Mouse (Mus musculus) 416B (cell line): Measurements from ENCODE around the gene Hist1h4c.

Source experiments
- DNase-seq: peaks from one replicate; pipeline ENCODE4 v3.0.0; 2011; ENCODE audit warnings: low read depth

Hist1h4c gene

DNA sequence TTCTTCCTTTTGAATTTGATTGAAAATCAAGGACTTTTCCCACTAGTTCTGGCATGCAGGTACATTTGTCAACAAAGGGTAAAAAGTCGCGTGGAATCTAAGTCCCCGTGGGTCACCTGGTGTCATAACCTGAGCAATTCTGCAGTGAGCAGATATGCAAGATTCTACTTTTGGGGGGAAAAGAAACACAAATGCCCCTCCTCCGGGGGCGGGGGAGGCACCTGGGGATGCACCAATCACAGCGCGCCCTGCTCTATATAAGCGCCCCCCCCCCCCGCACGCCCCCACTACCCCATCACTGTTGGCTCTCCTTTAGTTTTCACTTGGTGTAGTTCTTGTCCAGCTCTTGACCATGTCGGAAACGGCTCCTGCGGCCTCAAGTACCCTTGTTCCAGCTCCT, 2.7 kb downstream of the Hist1h4c start, which contains the start of gene Hist1h1t:
Gene Hist1h1t (plus strand): TSS at position 301 of the 400 bp plus-strand sequence.
- no peak for DNase-seq

- DNase-seq, result no peak
Observed at GRCm38 (mm10) chr13:23694956-23695355, 3.3 kb downstream of the Hist1h4c start.

DNA sequence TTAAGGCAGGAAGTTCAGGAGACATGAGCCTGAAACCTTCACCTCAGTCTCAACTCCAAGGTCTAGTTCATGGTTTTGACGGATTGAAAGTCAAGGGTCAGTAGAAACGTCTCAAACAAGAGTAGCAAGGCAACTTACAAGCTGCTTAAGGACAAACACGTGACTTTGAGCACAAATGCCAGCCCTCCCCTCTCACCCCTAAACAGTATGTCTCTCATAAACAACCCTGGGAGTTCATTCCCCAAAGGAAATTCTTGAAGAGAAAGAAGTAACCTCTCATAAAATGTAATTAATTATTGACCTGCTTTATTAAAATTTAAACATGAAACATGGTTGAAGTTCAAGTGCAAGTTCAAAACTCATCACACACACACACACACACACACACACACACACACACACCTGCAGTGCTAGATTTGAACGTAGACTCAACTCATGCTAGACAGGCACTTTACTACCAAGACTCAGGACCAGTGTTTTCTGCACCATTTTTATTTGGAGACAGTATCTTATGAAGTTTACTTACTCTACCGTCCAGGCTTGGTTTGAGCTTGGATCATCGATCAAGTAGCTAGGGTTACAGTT, 4.3 kb downstream of the Hist1h4c start:
- no peak for DNase-seq

DNA sequence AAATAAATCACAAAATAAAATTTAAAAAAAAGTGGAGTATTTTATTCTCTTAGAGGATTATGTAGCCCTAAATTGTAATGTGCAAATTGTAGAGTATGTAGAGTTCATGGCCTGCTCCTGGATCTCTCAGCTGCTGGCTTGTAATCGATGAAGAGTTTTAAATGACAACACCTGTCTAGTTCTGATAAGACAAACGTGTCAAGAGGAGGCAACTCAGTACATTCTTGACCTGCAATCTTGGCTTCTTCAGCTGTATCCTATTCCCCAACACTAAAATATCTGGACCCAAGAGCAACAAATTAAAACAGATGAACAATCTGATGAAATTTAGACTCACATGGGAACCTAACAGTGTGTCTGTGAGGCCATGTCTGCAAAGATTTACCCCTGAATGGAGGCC, 8.8 kb downstream of the Hist1h4c start:
- DNase-seq, result no peak

GRCm38 (mm10) chr13:23688956-23689355, 9.3 kb downstream of the Hist1h4c start:
- DNase-seq, result no peak

DNA sequence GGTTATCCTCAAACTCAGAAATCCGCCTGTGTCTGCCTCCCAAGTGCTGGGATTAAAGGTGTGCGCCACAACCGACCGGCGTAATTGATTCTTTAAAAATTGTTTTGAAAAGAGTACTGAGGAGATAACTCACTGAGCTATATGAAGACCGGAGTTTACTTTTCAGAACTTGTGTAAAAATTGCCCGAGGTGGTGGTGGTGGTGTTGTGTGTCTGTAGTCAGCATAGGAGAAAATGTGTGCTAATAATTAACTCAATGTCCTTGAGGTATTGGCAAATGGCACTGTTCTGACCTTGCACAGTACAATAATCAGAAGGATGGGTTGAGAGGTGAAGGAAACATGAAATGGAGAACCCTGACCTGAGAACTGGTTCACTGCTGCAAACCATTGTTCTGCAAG, 10.3 kb downstream of the Hist1h4c start:
- DNase-seq, result no peak

DNA sequence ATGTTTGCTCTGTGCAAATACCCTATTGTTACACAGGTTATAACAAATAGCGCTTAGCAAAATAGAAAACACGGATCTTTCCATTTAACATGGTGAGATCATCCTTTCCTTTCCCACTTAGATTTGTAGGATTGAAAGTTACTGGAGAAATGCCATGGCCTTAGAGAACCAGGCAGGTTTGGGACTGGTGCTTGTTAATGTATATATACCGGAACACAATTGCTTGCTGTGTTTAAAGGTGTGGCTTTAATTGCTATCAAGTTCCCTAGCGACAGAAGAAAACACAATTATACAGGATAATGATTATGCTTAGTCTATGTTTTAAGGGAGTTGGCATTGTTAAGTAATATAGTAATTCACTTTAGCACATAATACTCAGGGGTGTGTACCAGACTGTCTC, 11.1 kb downstream of the Hist1h4c start:
- DNase-seq, result no peak

GRCm38 (mm10) chr13:23685966-23686365, 12.3 kb downstream of the Hist1h4c start:
- DNase-seq, result peak; percentile 61

- peak; percentile 85 for DNase-seq
Observed at GRCm38 (mm10) chr13:23685121-23685861, 13.0 kb downstream of the Hist1h4c start.

- DNase-seq, result peak; percentile 97
Observed at GRCm38 (mm10) chr13:23684295-23684945, 13.8 kb downstream of the Hist1h4c start.

- DNase-seq, result peak; percentile 100
Observed at GRCm38 (mm10) chr13:23683755-23684281, 14.4 kb downstream of the Hist1h4c start, which contains the start of the genes Hist1h2ac and Hist1h2bc. Gene Hist1h2ac (minus strand): TSS chr13:23683948. Gene Hist1h2bc (plus strand): TSS chr13:23684199.

GRCm38 (mm10) chr13:23682947-23683754, 15.1 kb downstream of the Hist1h4c start:
- peak; percentile 79 for DNase-seq

DNA sequence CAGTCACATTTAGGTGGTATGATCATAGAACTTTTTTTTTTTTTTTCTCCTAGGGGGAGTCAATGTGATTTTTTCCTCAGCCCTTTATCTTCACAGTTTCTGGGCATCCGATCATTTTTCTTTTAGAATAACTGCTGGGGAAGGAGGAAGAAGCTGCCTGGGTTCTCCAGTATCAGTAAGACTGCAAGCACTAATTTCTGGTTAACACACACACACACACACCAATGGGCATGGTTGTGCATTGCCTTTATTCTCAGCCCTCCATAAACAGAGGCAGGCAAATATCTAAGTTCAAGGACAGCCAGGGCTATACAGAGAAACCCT, 15.7 kb downstream of the Hist1h4c start:
- no peak for DNase-seq

- DNase-seq, result peak; percentile 57
Observed at GRCm38 (mm10) chr13:23681990-23682582, 16.2 kb downstream of the Hist1h4c start.

GRCm38 (mm10) chr13:23662536-23662935, 35.7 kb downstream of the Hist1h4c start:
- DNase-seq, result no peak

DNA sequence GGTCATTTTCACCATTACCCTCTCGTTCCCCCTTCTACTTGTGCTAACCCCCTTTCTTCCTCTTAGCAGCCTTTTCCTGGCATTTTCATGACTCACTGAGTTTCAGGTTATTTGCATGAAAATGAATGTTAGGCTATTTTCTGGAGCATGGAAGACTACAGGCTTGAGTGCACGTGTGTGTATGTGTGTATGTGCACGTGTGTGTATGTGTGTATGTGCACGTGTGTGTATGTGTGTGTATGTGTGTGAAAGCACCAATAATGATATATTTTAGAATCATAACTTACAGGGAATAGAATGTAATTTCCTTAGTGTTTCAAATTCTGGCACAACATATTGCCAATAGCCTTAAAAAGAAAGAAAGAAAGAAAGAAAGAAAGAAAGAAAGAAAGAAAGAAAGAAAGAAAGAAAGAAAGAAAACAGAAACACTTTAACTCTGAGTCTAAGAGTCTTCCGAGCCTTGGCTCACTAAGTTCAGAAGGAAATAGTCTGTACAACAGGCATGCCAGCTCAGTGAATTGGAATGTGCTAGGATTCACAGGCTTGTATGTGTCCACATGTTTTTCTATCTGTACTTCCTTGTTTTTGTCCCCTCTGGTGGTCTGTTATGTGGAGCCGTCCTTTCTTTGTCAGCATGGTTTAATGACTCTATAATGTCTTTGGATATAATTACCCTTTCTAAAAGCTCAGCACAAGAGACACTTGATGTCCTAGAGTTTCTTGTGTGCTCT, 38.5 kb downstream of the Hist1h4c start:
- peak; percentile 9 for DNase-seq
